Mouse (Mus musculus) liver, postnatal 0 days (tissue): Measurements from ENCODE around the gene Pde8a.

ENCODE experiments used
- CTCF ChIP-seq: sonication (generic); IDR thresholded peaks from 2 replicates; pipeline ENCODE4 v1.5.1; 2016; ENCODE audit warnings: antibody characterized with exemption, low read depth
- EP300 ChIP-seq: IDR thresholded peaks from 2 replicates; pipeline ENCODE4 v1.6.1; 2016; ENCODE audit warnings: antibody characterized with exemption, low read depth, mild to moderate bottlenecking

DNA sequence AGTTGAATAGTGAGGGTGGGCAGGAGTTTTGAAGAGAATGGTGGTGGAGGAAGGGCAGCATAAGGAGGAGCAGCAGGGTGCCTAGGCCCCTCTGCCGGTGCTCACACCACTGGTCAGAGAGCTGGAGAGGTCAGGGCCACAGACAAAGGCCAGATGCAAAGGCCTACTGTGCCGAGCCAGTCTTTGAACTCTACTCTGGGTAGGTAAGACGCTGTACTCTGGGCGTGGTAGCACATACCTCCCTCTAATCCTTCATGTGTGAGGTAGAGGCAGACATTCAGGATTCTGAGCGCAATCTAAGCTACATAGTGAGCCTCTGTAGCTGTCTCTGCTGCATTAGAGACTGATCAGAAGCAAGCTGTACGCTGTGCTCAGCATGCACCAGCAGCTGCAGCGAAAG is 73.1 kb downstream of the Pde8a start:
- no peak for TF ChIP-seq CTCF
- TF ChIP-seq EP300: no peak
